Mouse (Mus musculus) gastrocnemius, adult 18-20 months (tissue): ENCODE measurements around the gene Polr1b. TPM values are rescaled to one million over a fixed set of nuclear protein-coding genes. Genes with fewer than 3 reads are reported as not detected.

Experiments
- total RNA-seq, 2 experiments: library from RNA; stranded (reverse); gene quantifications; 2 replicates each; pipeline ENCODE4 v1.2.3; 2021

Gene Polr1b
- total RNA-seq, 2 experiments from 2014 or later, result 9.9 to 10.3 TPM

Other genes with a start within 250 kb of the Polr1b start
- 1 to 10 TPM; 2.0 to 3.1 TPM for gene Fbln7, start 238.0 kb upstream of the Polr1b start, total RNA-seq
- gene Zc3h8, start 156.9 kb upstream of the Polr1b start, total RNA-seq, result 1 to 10 TPM; 8.4 to 8.9 TPM
- gene Zc3h6, start 133.6 kb upstream of the Polr1b start, total RNA-seq, result 1 to 10 TPM; 7.2 to 7.6 TPM
- gene Gm10762, start 133.3 kb upstream of the Polr1b start, total RNA-seq, result 10 to 100 TPM; 15.2 to 15.5 TPM
- not detected for gene Vinac1, start 52.8 kb upstream of the Polr1b start, total RNA-seq
- gene Ttl, start 35.1 kb upstream of the Polr1b start, total RNA-seq, result 1 to 10 TPM; 6.1 to 8.6 TPM
- gene Chchd5, start 28.7 kb downstream of the Polr1b start, total RNA-seq, result 10 to 100 TPM in 1 of 2 experiments, 1 to 10 TPM in 1; 7.1 to 12.5 TPM
- 10 to 100 TPM; 11.3 to 21.8 TPM for gene Slc20a1, start 97.8 kb downstream of the Polr1b start, total RNA-seq
- gene Ckap2l, start 196.2 kb downstream of the Polr1b start, total RNA-seq, result not detected
- not detected for gene Il1a, start 209.0 kb downstream of the Polr1b start, total RNA-seq